Mouse (Mus musculus): ENCODE measurements around the gene Nsmce3.

GRCm38 (mm10) chr7:64819683-64820082 lies 53.1 kb downstream of the Nsmce3 start:
- TF ChIP-seq POLR2A (IDR thresholded peaks at IDR 0.05; ENCODE audit: insufficient read depth, low read depth, low read length) = no peak
- TF ChIP-seq CTCF (IDR thresholded peaks at IDR 0.05; ENCODE audit: insufficient read depth, low read depth, low read length) = no peak
